Mouse (Mus musculus): ENCODE results near the gene Jchain.

GRCm38 (mm10) chr5:88553271-88554085 is 25.8 kb upstream of the Jchain start:
- TF ChIP-seq EP300 (IDR thresholded peaks at IDR 0.05) (no peak), CTCF (IDR thresholded peaks at IDR 0.05) (no peak)
